Mouse (Mus musculus): ENCODE data around the gene Gm13290.

DNA sequence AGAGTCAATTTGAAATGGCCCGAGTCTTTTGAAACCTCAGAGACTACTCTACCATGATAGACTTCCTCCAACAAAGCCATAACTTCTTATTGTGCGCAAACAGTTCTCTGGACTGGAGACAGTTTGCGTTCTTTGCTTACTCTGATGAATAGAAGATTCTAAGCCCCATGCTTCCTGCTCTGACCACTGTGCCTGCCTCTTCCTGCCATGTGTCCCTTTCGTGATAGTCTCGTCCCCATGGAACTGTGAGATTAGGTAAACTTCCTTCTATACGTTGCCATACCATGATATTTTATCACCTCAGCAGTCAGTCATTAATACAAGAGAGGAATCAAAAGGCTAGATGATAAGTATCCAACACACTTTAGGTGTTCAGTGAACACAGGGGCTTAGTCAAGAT lies 46.9 kb upstream of the Gm13290 start:
- no peak for TF ChIP-seq CTCF (IDR thresholded peaks at IDR 0.05)
- no peak for TF ChIP-seq EP300 (IDR thresholded peaks at IDR 0.05; ENCODE audit: insufficient read depth, low read depth, low read length)
